Mouse (Mus musculus) MEL (cell line): ENCODE measurements around the gene Hsp90b1. TPM values are rescaled to one million over a fixed set of nuclear protein-coding genes. Genes with fewer than 3 reads are reported as not detected.

Source experiments
- DNase-seq: peaks from one replicate; pipeline ENCODE4 v3.0.0; 2011; ENCODE audit warnings: low read depth, low spot score
- H3K27ac ChIP-seq: 2 replicates; pipeline ENCODE4 v1.5.1; 2012; ENCODE audit warnings: low read depth, mild to moderate bottlenecking, control low read depth, low read length, moderate library complexity; ENCODE audit not compliant: control insufficient read depth
- H3K27me3 ChIP-seq, 2 experiments: fragments of 150-350 bp in 1 of 2; sonication (generic) in 1 of 2; 2 replicates each; pipeline ENCODE4 v1.6.1; 2012; ENCODE audit warnings: low read length in 2 of 2, mild to moderate bottlenecking in 2 of 2, improper control_type of control experiment in 1 of 2, moderate library complexity in 1 of 2; ENCODE audit not compliant: insufficient read depth in 2 of 2, control insufficient read depth in 1 of 2
- H3K36me3 ChIP-seq, 2 experiments: 2 replicates each; pipeline ENCODE4 v1.6.1; 2012 to 2014; ENCODE audit warnings: low read length in 2 of 2, improper control_type of control experiment in 1 of 2, inconsistent platforms in 1 of 2, mild to moderate bottlenecking in 1 of 2; ENCODE audit not compliant: insufficient read depth in 2 of 2, control insufficient read depth in 1 of 2
- H3K4me1 ChIP-seq, 2 experiments: fragments of 150-350 bp in 1 of 2; sonication (generic) in 1 of 2; 2 replicates each; pipeline ENCODE4 v1.6.1; 2012; ENCODE audit warnings: low read length in 2 of 2, improper control_type of control experiment in 1 of 2, mild to moderate bottlenecking in 1 of 2; ENCODE audit not compliant: insufficient read depth in 2 of 2, control insufficient read depth in 1 of 2
- H3K4me3 ChIP-seq, 2 experiments: fragments of 150-350 bp in 1 of 2; sonication (generic) in 1 of 2; 2 replicates each; pipeline ENCODE4 v1.5.1; 2012; ENCODE audit warnings: low read depth in 2 of 2, low read length in 2 of 2, mild to moderate bottlenecking in 2 of 2, moderate library complexity in 2 of 2, control low read depth in 1 of 2, improper control_type of control experiment in 1 of 2; ENCODE audit not compliant: control insufficient read depth in 1 of 2, insufficient read depth in 1 of 2
- H3K79me2 ChIP-seq: 2 replicates; pipeline ENCODE4 v1.6.1; 2012; ENCODE audit warnings: mild to moderate bottlenecking, low read length, moderate library complexity; ENCODE audit not compliant: control insufficient read depth, poor library complexity, insufficient read depth
- H3K9ac ChIP-seq: 2 replicates; pipeline ENCODE4 v1.6.1; 2012; ENCODE audit warnings: low read depth, mild to moderate bottlenecking, control low read depth, low read length, moderate library complexity; ENCODE audit not compliant: control insufficient read depth, poor library complexity, severe bottlenecking
- H3K9me3 ChIP-seq: fragments of 150-350 bp; sonication (generic); replicated peaks from 2 replicates; pipeline ENCODE4 v1.6.1; 2012; ENCODE audit warnings: mild to moderate bottlenecking, low read length, improper control_type of control experiment, moderate library complexity; ENCODE audit not compliant: insufficient read depth
- BHLHE40 ChIP-seq: IDR thresholded peaks from 2 replicates; pipeline ENCODE4 v1.6.1; 2012; ENCODE audit warnings: low read depth, mild to moderate bottlenecking, inconsistent platforms, low read length, improper control_type of control experiment, borderline replicate concordance
- CHD1 ChIP-seq: IDR thresholded peaks from 2 replicates; pipeline ENCODE4 v1.6.1; 2012; ENCODE audit warnings: low read depth, mild to moderate bottlenecking, inconsistent platforms, low read length, improper control_type of control experiment
- E2F4 ChIP-seq: IDR thresholded peaks from 2 replicates; pipeline ENCODE4 v1.6.1; 2011; ENCODE audit warnings: low read depth, low read length, improper control_type of control experiment, borderline replicate concordance
- ETS1 ChIP-seq: IDR thresholded peaks from 2 replicates; pipeline ENCODE4 v1.6.1; 2012; ENCODE audit warnings: low read depth, mild to moderate bottlenecking, inconsistent platforms, low read length, improper control_type of control experiment, moderate library complexity
- GATA1 ChIP-seq: IDR thresholded peaks from 2 replicates; pipeline ENCODE4 v1.6.1; 2011; ENCODE audit warnings: low read depth, low read length, improper control_type of control experiment
- HCFC1 ChIP-seq: IDR thresholded peaks from 2 replicates; pipeline ENCODE4 v1.6.1; 2012; ENCODE audit warnings: low read depth, mild to moderate bottlenecking, inconsistent platforms, low read length, improper control_type of control experiment, moderate library complexity
- KAT2A ChIP-seq: conservative IDR thresholded peaks from 2 replicates; pipeline ENCODE4 v1.6.1; 2012; ENCODE audit warnings: low read depth, low read length, improper control_type of control experiment, inconsistent platforms
- MAX ChIP-seq: IDR thresholded peaks from 2 replicates; pipeline ENCODE4 v1.6.1; 2011; ENCODE audit warnings: low read length, improper control_type of control experiment
- MXI1 ChIP-seq: IDR thresholded peaks from 2 replicates; pipeline ENCODE4 v1.6.1; 2011; ENCODE audit warnings: mild to moderate bottlenecking, low read depth, low read length, improper control_type of control experiment
- MYC ChIP-seq: IDR thresholded peaks from 2 replicates; pipeline ENCODE4 v1.6.1; 2011; ENCODE audit warnings: low read depth, mild to moderate bottlenecking, low read length, improper control_type of control experiment, moderate library complexity
- NRF1 ChIP-seq: IDR thresholded peaks from 2 replicates; pipeline ENCODE4 v1.6.1; 2014; ENCODE audit warnings: low read depth, mild to moderate bottlenecking, inconsistent platforms, low read length, improper control_type of control experiment, moderate library complexity; ENCODE audit not compliant: poor library complexity, insufficient read depth, severe bottlenecking
- RAD21 ChIP-seq: IDR thresholded peaks from 2 replicates; pipeline ENCODE4 v1.6.1; 2011; ENCODE audit warnings: mild to moderate bottlenecking, low read depth, low read length, improper control_type of control experiment
- RCOR1 ChIP-seq: IDR thresholded peaks from 2 replicates; pipeline ENCODE4 v1.6.1; 2012; ENCODE audit warnings: low read depth, mild to moderate bottlenecking, inconsistent platforms, low read length, improper control_type of control experiment
- SIN3A ChIP-seq: IDR thresholded peaks from 2 replicates; pipeline ENCODE4 v1.6.1; 2012; ENCODE audit warnings: low read length, improper control_type of control experiment, inconsistent platforms
- SMC3 ChIP-seq: IDR thresholded peaks from 2 replicates; pipeline ENCODE4 v1.6.1; 2011; ENCODE audit warnings: low read depth, low read length, improper control_type of control experiment
- USF1 ChIP-seq: IDR thresholded peaks from 2 replicates; pipeline ENCODE4 v1.6.1; 2014; ENCODE audit warnings: low read depth, mild to moderate bottlenecking, inconsistent platforms, low read length, improper control_type of control experiment, moderate library complexity
- ZKSCAN1 ChIP-seq: IDR thresholded peaks from 2 replicates; pipeline ENCODE4 v1.6.1; 2012; ENCODE audit warnings: low read depth, mild to moderate bottlenecking, inconsistent platforms, low read length, improper control_type of control experiment, moderate library complexity
- polyA plus RNA-seq, 2 experiments: library from polyadenylated mRNA; stranded (reverse) in 1 of 2; unstranded in 1 of 2; fragments of >175 nt in 1 of 2; fragments of >200 nt in 1 of 2; gene quantifications; 2 replicates each; pipeline versions ENCODE4 v1.2.1 to v1.2.4; 2012; ENCODE audit warnings: low replicate concordance in 2 of 2, low read depth in 1 of 2; ENCODE audit not compliant: insufficient read length in 2 of 2, insufficient read depth in 1 of 2, missing spikeins in 1 of 2
- total RNA-seq: library from RNA; depleted of rRNA; stranded (reverse); fragments of 300-350 nt; gene quantifications from 2 replicates; pipeline ENCODE4 v1.2.3, GENCODE M21; 2012

Gene Hsp90b1
- total and polyA plus RNA-seq, 3 experiments, result 150 to 555 (median 420) TPM

GRCm38 (mm10) chr10:86704589-86705191 is 619 bp downstream of the Hsp90b1 start:
- Histone ChIP-seq H3K27ac (peak overlapping the region; percentile 76), H3K4me3 (peak overlapping the region; percentile 75 to 85), H3K9ac (peak overlapping the region; percentile 96), H3K36me3 (peaks cover 32 to 43% of the 10 kb centered on the region in 2 experiments), H3K4me1 (peaks cover 2 to 32% of the 10 kb centered on the region in 2 experiments), H3K27me3 (no peaks in the 10 kb centered on the region), H3K79me2 (peaks cover 49% of the 10 kb centered on the region), H3K9me3 (no peaks in the 10 kb centered on the region)
- 0 out of 2 replicates have a peak, but pooled peaks have one; percentile 11 for TF ChIP-seq HCFC1
- TF ChIP-seq USF1, result peak; percentile 64
- TF ChIP-seq MAX, result peak; percentile 67
- TF ChIP-seq BHLHE40, result peak; percentile 50; the same call in 1 of the 2 replicates
- TF ChIP-seq MXI1, result peak; percentile 97
- TF ChIP-seq MYC, result peak; percentile 68; the same call in 1 of the 2 replicates
- TF ChIP-seq CHD1, result peak; percentile 36; the same call in 1 of the 2 replicates
- no peak for TF ChIP-seq ETS1
- no peak for TF ChIP-seq NRF1
- no peak for TF ChIP-seq SMC3
- peak; percentile 57; the same call in 1 of the 2 replicates for TF ChIP-seq SIN3A
- DNase-seq, result peak; percentile 68

- peak overlapping the region; percentile 96 for H3K9ac ChIP-seq
- DNase-seq, result peak; percentile 56
- H3K27ac ChIP-seq, result peak overlapping the region; percentile 76
- H3K4me3 ChIP-seq, result peak overlapping the region; percentile 75 to 85
- peaks cover 54% of the 10 kb centered on the region for H3K79me2 ChIP-seq
- H3K9me3 ChIP-seq, result no peaks in the 10 kb centered on the region
- H3K4me1 ChIP-seq, result peaks cover 2 to 32% of the 10 kb centered on the region in 2 experiments
- TF ChIP-seq GATA1 (no peak), KAT2A (no peak), SIN3A (no peak), SMC3 (no peak), RAD21 (no peak), RCOR1 (no peak), ZKSCAN1 (no peak), E2F4 (no peak)
- TF ChIP-seq, all 39 proteins: peak for 0
- H3K27me3 ChIP-seq, result no peaks in the 10 kb centered on the region
- H3K36me3 ChIP-seq, result peaks cover 37 to 48% of the 10 kb centered on the region in 2 experiments
Measured at GRCm38 (mm10) chr10:86704141-86704540, 1.2 kb downstream of the Hsp90b1 start.
